Mouse (Mus musculus) brain, embryonic 14.5 days (tissue): Measurements from ENCODE around the gene Syt8.

Experiments
- CTCF ChIP-seq: fragments of 200-500 bp; IDR thresholded peaks from 2 replicates; pipeline ENCODE4 v1.5.1; 2012; ENCODE audit warnings: inconsistent platforms, mild to moderate bottlenecking, moderate library complexity, borderline replicate concordance; ENCODE audit not compliant: insufficient read depth, insufficient read length; ENCODE audit errors: extremely low read depth
- POLR2A ChIP-seq: fragments of 200-500 bp; IDR thresholded peaks from 2 replicates; pipeline ENCODE4 v1.6.1; 2012; ENCODE audit warnings: mild to moderate bottlenecking, inconsistent platforms, borderline replicate concordance; ENCODE audit not compliant: poor library complexity, insufficient read depth, insufficient read length, severe bottlenecking; ENCODE audit errors: extremely low read depth

GRCm38 (mm10) chr7:142396611-142397010, 38.0 kb upstream of the Syt8 start:
- no peak for TF ChIP-seq CTCF
- no peak for TF ChIP-seq POLR2A
